Mouse (Mus musculus) thymus, adult 2 months (tissue): ENCODE measurements at regions not wholly inside any gene's neighbourhood (a gene's known extent, or its start where the extent isn't known, plus 50 kb on each side); places are given as distances from the start of the nearest gene placed in this dataset.

Experiments used
- DNase-seq: peaks from one replicate; pipeline ENCODE4 v3.0.0; 2021
- H3K27ac ChIP-seq: fragments of 200-500 bp; 2 replicates; pipeline ENCODE4 v1.5.1; 2012; ENCODE audit warnings: low read length, control low read depth; ENCODE audit not compliant: control insufficient read depth, insufficient read depth
- H3K27me3 ChIP-seq: fragments of 200-500 bp; 2 replicates; pipeline ENCODE4 v1.6.1; 2012; ENCODE audit warnings: mild to moderate bottlenecking, low read length, moderate library complexity, mixed read lengths; ENCODE audit not compliant: control insufficient read depth, insufficient read depth
- H3K36me3 ChIP-seq: fragments of 200-500 bp; 2 replicates; pipeline ENCODE4 v1.6.1; 2012; ENCODE audit warnings: mild to moderate bottlenecking, low read length, moderate library complexity; ENCODE audit not compliant: control insufficient read depth, insufficient read depth
- H3K4me1 ChIP-seq: fragments of 200-500 bp; replicated peaks from 2 replicates; pipeline ENCODE4 v1.6.1; 2012; ENCODE audit warnings: low read length; ENCODE audit not compliant: control insufficient read depth, insufficient read depth
- H3K4me3 ChIP-seq: fragments of 200-500 bp; 2 replicates; pipeline ENCODE4 v1.5.1; 2012; ENCODE audit warnings: mild to moderate bottlenecking, low read length, control low read depth, moderate library complexity; ENCODE audit not compliant: control insufficient read depth, insufficient read depth
- CTCF ChIP-seq: fragments of 200-500 bp; IDR thresholded peaks from 2 replicates; pipeline ENCODE4 v1.5.1; 2012; ENCODE audit warnings: mild to moderate bottlenecking, control low read depth, low read length, moderate library complexity, borderline replicate concordance; ENCODE audit not compliant: control insufficient read depth, poor library complexity, insufficient read depth; ENCODE audit errors: extremely low read depth
- POLR2A ChIP-seq: fragments of 200-500 bp; IDR thresholded peaks from 2 replicates; pipeline ENCODE4 v1.6.1; 2012; ENCODE audit warnings: mild to moderate bottlenecking, low read length, control low read depth, moderate library complexity; ENCODE audit not compliant: control insufficient read depth, poor library complexity, insufficient read depth; ENCODE audit errors: extremely low read depth
- WGBS: fragments of 180-500 bp; shearing (Covaris S2); methylation state at CpG from one replicate; pipeline ENCODE4 v1.1.7; 2018; 5-methylcytosine and 5-hydroxymethylcytosine counted together

DNA sequence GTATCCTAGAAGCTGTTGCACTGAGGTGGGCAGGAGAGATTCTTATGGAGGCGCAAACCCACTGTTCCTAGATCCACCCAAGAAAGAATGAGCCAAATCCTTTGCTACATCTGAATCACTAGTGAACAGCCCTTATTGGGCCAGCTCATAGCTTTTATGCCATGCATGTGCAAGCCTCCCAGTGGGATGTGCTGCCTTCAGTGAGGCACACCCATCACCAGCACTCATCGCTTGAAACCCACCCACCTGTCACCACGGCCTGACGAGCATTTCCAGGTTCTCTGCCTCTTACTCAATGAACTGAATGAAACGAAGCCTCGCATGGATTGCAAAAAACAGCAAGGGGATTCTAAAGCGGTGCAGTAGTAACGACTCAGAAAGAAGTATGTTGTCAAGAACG is 98.3 kb upstream of the Zmiz1 start:
- Histone ChIP-seq H3K36me3 (no peaks in the 10 kb centered on the region), H3K4me3 (no peak overlapping the region), H3K4me1 (no peaks in the 10 kb centered on the region), H3K27ac (no peak overlapping the region), H3K27me3 (no peaks in the 10 kb centered on the region)
- 92% methylated on average over 9 of the region's 9 CpGs for WGBS
- TF ChIP-seq CTCF (no peak), POLR2A (no peak)
- DNase-seq, result no peak

DNA sequence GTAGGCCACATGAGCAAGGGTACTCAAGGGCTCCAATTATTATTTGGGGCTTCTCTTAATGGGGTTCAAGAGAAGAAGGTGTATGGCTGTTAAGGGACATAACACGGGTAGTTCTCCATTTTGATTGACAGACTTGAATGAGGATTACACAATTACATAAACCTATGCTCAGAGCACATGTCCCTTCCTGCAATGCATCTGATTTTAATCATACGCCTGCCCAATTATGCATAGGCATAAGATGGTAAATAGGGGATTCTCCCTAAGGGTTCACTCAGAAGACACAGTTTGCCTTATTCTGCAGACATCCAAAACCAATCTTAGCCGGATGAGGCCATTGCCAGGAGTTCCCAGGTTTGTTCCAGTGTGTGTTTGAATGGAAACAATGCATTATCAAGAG is 97.9 kb upstream of the Zmiz1 start:
- TF ChIP-seq POLR2A (no peak), CTCF (no peak)
- Histone ChIP-seq H3K4me1 (no peaks in the 10 kb centered on the region), H3K27me3 (no peaks in the 10 kb centered on the region), H3K36me3 (no peaks in the 10 kb centered on the region), H3K4me3 (no peak overlapping the region), H3K27ac (no peak overlapping the region)
- DNase-seq, result no peak
- WGBS, result 87% methylated on average over 3 of the region's 3 CpGs

GRCm38 (mm10) chr14:25362771-25363170 is 96.2 kb upstream of the Zmiz1 start:
- no peaks in the 10 kb centered on the region for H3K4me1 ChIP-seq
- no peaks in the 10 kb centered on the region for H3K36me3 ChIP-seq
- no peaks in the 10 kb centered on the region for H3K27me3 ChIP-seq
- DNase-seq, result no peak
- WGBS, result 77% methylated on average over 1 of the region's 1 CpGs
- H3K4me3 ChIP-seq, result no peak overlapping the region
- no peak for TF ChIP-seq POLR2A
- no peak for TF ChIP-seq CTCF
- no peak overlapping the region for H3K27ac ChIP-seq

DNA sequence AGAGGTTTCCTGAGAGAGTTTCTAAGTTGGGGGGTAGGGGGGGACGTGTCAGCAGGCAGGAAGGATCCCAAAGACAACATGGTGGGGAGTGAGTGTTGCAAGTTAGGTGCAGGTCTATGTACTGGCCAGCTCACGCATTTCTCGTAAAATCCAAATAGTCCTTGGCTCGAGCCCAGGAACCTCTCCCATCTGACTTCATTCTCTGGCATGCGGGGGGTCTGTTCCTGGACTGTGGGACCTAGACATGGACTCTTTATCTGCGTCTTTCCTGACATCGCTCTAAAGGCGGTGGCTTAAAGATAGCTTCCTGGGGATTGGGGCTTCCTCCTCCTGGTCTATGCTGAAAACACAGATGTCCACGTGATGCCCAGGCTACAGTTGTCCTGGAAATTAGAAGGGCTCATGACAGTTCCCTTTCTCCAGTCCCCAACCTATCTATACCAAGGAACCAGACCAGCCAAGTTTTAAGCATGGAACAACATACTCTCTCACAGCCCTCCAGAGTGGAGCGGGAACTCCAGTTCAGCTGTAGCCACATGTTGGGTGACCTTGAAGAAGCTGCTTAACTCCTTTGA is 93.7 kb upstream of the Zmiz1 start:
- WGBS, result 91% methylated on average over 10 of the region's 10 CpGs
- no peak for DNase-seq

GRCm38 (mm10) chr14:25366009-25366408 is 93.0 kb upstream of the Zmiz1 start:
- H3K27ac ChIP-seq, result no peak overlapping the region

More for the DNA sequence above, 93.7 kb upstream of the Zmiz1 start:
- H3K4me3 ChIP-seq, result no peak overlapping the region
- no peak for TF ChIP-seq CTCF
- TF ChIP-seq POLR2A, result no peak
- no peaks in the 10 kb centered on the region for H3K36me3 ChIP-seq
- H3K4me1 ChIP-seq, result peaks cover 5% of the 10 kb centered on the region
- no peak overlapping the region for H3K27ac ChIP-seq
- no peaks in the 10 kb centered on the region for H3K27me3 ChIP-seq

GRCm38 (mm10) chr14:25370306-25371020 is 88.5 kb upstream of the Zmiz1 start:
- Histone ChIP-seq H3K27me3 (no peaks in the 10 kb centered on the region), H3K36me3 (no peaks in the 10 kb centered on the region), H3K27ac (no peak overlapping the region), H3K4me1 (peaks cover 5% of the 10 kb centered on the region), H3K4me3 (no peak overlapping the region)
- no peak for DNase-seq
- TF ChIP-seq CTCF (no peak), POLR2A (no peak)
- WGBS, result 95% methylated on average over 6 of the region's 6 CpGs

More at GRCm38 (mm10) chr14:25366009-25366408, 93.0 kb upstream of the Zmiz1 start:
- Histone ChIP-seq H3K4me1 (peaks cover 5% of the 10 kb centered on the region), H3K4me3 (no peak overlapping the region), H3K36me3 (no peaks in the 10 kb centered on the region), H3K27me3 (no peaks in the 10 kb centered on the region)
- WGBS, result 96% methylated on average over 5 of the region's 5 CpGs
- DNase-seq, result no peak
- TF ChIP-seq POLR2A (no peak), CTCF (no peak)
